Comparison of ENCODE assay signal across 12 mouse cellular contexts in genomic region chr17:79180277-79181130, GRCm38 (mm10).
DNase-seq lines count a peak whose midpoint lies in the region; ATAC-seq and TF ChIP-seq lines count a peak whose summit lies in the region.
"Had no signal": no experiment of that assay in that cellular context is flagged by ENCODE, and none has a peak within 500 bp of the region (broad histone marks: within the 10 kb centered on the region; RNA-seq: fewer than 3 reads in every experiment).

No protein-coding gene starts in this region.

- 0 out of 2 replicates have a peak, but pooled peaks cover 3% of the 10 kb centered on the region for H3K4me1 ChIP-seq in kidney, postnatal 0 days (replicated peaks; ENCODE audit: insufficient read depth, low read length)
- H3K4me1 ChIP-seq in forebrain, embryonic 12.5 days = no peaks in the 10 kb centered on the region
- H3K4me1 ChIP-seq in lung, embryonic 14.5 days (ENCODE audit: insufficient read depth) = 0 out of 2 replicates have a peak, but pooled peaks cover 6% of the 10 kb centered on the region
- H3K4me1 ChIP-seq in neural tube, embryonic 14.5 days (ENCODE audit: control insufficient read depth, insufficient read depth, low read length) = no peaks in the 10 kb centered on the region
- H3K4me1 ChIP-seq in liver, embryonic 11.5 days (replicated peaks; ENCODE audit: control insufficient read depth, insufficient read depth, low read length) = no peaks in the 10 kb centered on the region

- H3K9ac ChIP-seq in kidney, postnatal 0 days (ENCODE audit: low read depth, low read length) = no peak overlapping the region
- H3K9ac ChIP-seq in forebrain, embryonic 12.5 days = no peak overlapping the region
- no peak overlapping the region for H3K9ac ChIP-seq in lung, embryonic 14.5 days
- H3K9ac ChIP-seq in neural tube, embryonic 14.5 days (replicated peaks; ENCODE audit: low read depth, low read length) = no peak overlapping the region
- no peak overlapping the region for H3K9ac ChIP-seq in liver, embryonic 11.5 days (ENCODE audit: low read depth, low read length)

- no peak for TF ChIP-seq CTCF in kidney, postnatal 0 days (IDR thresholded peaks at IDR 0.05; ENCODE audit: low read depth)
- no peak for TF ChIP-seq CTCF in lung, embryonic 14.5 days (IDR thresholded peaks at IDR 0.05; ENCODE audit: low read depth)
- TF ChIP-seq CTCF in gastrocnemius, adult 2 months (IDR thresholded peaks at IDR 0.05) = no peak

- DNase-seq in kidney, postnatal 0 days (ENCODE audit: low spot score) = peak; percentile 7
- no peak for DNase-seq in kidney, adult 11 months
- DNase-seq in lung, embryonic 14.5 days = peak; percentile 73
- DNase-seq in liver, embryonic 11.5 days (ENCODE audit: low spot score) = no peak
- no peak for DNase-seq in gastrocnemius, adult 2 months
- DNase-seq in gastrocnemius, adult 8-10 months (ENCODE audit: low spot score in 2 of 2) = no peak
- DNase-seq: cerebellum, adult 8-10 months; kidney, postnatal 10 days; liver had no signal

- ATAC-seq in kidney, postnatal 0 days (replicated peaks; ENCODE audit: low FRiP score, low read depth) = no peak
- ATAC-seq in forebrain, embryonic 12.5 days (ENCODE audit: low FRiP score) = peak; percentile 58; the same call in 1 of the 2 replicates
- ATAC-seq in lung, embryonic 14.5 days (ENCODE audit: insufficient read depth) = peak; percentile 90
- ATAC-seq in neural tube, embryonic 14.5 days (ENCODE audit: low read depth) = peak; percentile 84; the same call in 1 of the 2 replicates
- ATAC-seq in liver, embryonic 11.5 days (replicated peaks; ENCODE audit: low FRiP score) = no peak
- ATAC-seq: activated CD4-positive, CD25-positive, alpha-beta regulatory T cell, adult 4 months had no signal

- WGBS in kidney, postnatal 0 days = 63% methylated on average over 3 of the region's 3 CpGs
- WGBS in forebrain, embryonic 12.5 days = 59% methylated on average over 3 of the region's 3 CpGs
- 39% methylated on average over 3 of the region's 3 CpGs for WGBS in lung, embryonic 14.5 days
- 71% methylated on average over 3 of the region's 3 CpGs for WGBS in neural tube, embryonic 14.5 days
- 80% methylated on average over 3 of the region's 3 CpGs for WGBS in liver, embryonic 11.5 days

- no peaks in the 10 kb centered on the region for H3K36me3 ChIP-seq in kidney, postnatal 0 days (ENCODE audit: insufficient read depth, low read length)
- H3K36me3 ChIP-seq in forebrain, embryonic 12.5 days (replicated peaks) = no peaks in the 10 kb centered on the region
- H3K36me3 ChIP-seq in lung, embryonic 14.5 days (ENCODE audit: insufficient read depth) = no peaks in the 10 kb centered on the region
- H3K36me3 ChIP-seq in neural tube, embryonic 14.5 days (ENCODE audit: control insufficient read depth, insufficient read depth, low read length) = no peaks in the 10 kb centered on the region
- H3K36me3 ChIP-seq in liver, embryonic 11.5 days (ENCODE audit: control insufficient read depth, insufficient read depth, low read length) = no peaks in the 10 kb centered on the region

- H3K9me3 ChIP-seq in kidney, postnatal 0 days (replicated peaks; ENCODE audit: low read length) = no peaks in the 10 kb centered on the region
- H3K9me3 ChIP-seq in forebrain, embryonic 12.5 days = no peaks in the 10 kb centered on the region
- no peaks in the 10 kb centered on the region for H3K9me3 ChIP-seq in lung, embryonic 14.5 days (ENCODE audit: low read depth, low read length)
- no peaks in the 10 kb centered on the region for H3K9me3 ChIP-seq in neural tube, embryonic 14.5 days (ENCODE audit: control insufficient read depth, low read length)
- no peaks in the 10 kb centered on the region for H3K9me3 ChIP-seq in liver, embryonic 11.5 days (ENCODE audit: control insufficient read depth, low read length)

- no peak overlapping the region for H3K4me3 ChIP-seq in kidney, postnatal 0 days (replicated peaks; ENCODE audit: low read depth, low read length)
- no peak overlapping the region for H3K4me3 ChIP-seq in forebrain, embryonic 12.5 days (replicated peaks)
- no peak overlapping the region for H3K4me3 ChIP-seq in lung, embryonic 14.5 days (ENCODE audit: low read depth, low read length)
- no peak overlapping the region for H3K4me3 ChIP-seq in neural tube, embryonic 14.5 days (ENCODE audit: low read depth, low read length)
- H3K4me3 ChIP-seq in liver, embryonic 11.5 days (ENCODE audit: low read depth, low read length) = no peak overlapping the region
- no peak overlapping the region for H3K4me3 ChIP-seq in gastrocnemius, adult 2 months

- no peak overlapping the region for H3K27ac ChIP-seq in kidney, postnatal 0 days
- no peak overlapping the region for H3K27ac ChIP-seq in forebrain, embryonic 12.5 days
- H3K27ac ChIP-seq in lung, embryonic 14.5 days (ENCODE audit: low read depth) = peak overlapping the region; percentile 50
- no peak overlapping the region for H3K27ac ChIP-seq in neural tube, embryonic 14.5 days (ENCODE audit: low read depth, low read length)
- no peak overlapping the region for H3K27ac ChIP-seq in liver, embryonic 11.5 days (ENCODE audit: low read depth, low read length)
- no peak overlapping the region for H3K27ac ChIP-seq in gastrocnemius, adult 2 months

- intact Hi-C loops in gastrocnemius, adult 2 months (cut with DNase I) = no loop called here

- no peak overlapping the region for H3K4me2 ChIP-seq in kidney, postnatal 0 days (ENCODE audit: low read length)
- H3K4me2 ChIP-seq in forebrain, embryonic 12.5 days = no peak overlapping the region
- no peak overlapping the region for H3K4me2 ChIP-seq in lung, embryonic 14.5 days
- no peak overlapping the region for H3K4me2 ChIP-seq in neural tube, embryonic 14.5 days (ENCODE audit: low read depth, low read length)
- no peak overlapping the region for H3K4me2 ChIP-seq in liver, embryonic 11.5 days

- no peaks in the 10 kb centered on the region for H3K27me3 ChIP-seq in kidney, postnatal 0 days (ENCODE audit: insufficient read depth, low read length)
- H3K27me3 ChIP-seq in forebrain, embryonic 12.5 days = no peaks in the 10 kb centered on the region
- no peaks in the 10 kb centered on the region for H3K27me3 ChIP-seq in lung, embryonic 14.5 days (ENCODE audit: insufficient read depth, low read length)
- no peaks in the 10 kb centered on the region for H3K27me3 ChIP-seq in neural tube, embryonic 14.5 days (ENCODE audit: control insufficient read depth, insufficient read depth, low read length)
- no peaks in the 10 kb centered on the region for H3K27me3 ChIP-seq in liver, embryonic 11.5 days (replicated peaks; ENCODE audit: control insufficient read depth, insufficient read depth, low read length)

Comparison
In these comparisons a context has a peak if more than half of its experiments do, and no peak if none do; other contexts are left out.
1. DNase-seq: peak in kidney, postnatal 0 days (single experiment) and lung, embryonic 14.5 days (single experiment); none in kidney, adult 11 months (single experiment), liver, embryonic 11.5 days (single experiment), gastrocnemius, adult 2 months (single experiment) and gastrocnemius, adult 8-10 months (0 of 2).
2. ATAC-seq: peak in forebrain, embryonic 12.5 days (single experiment), lung, embryonic 14.5 days (single experiment) and neural tube, embryonic 14.5 days (single experiment); none in kidney, postnatal 0 days (single experiment) and liver, embryonic 11.5 days (single experiment).